Mouse (Mus musculus): ENCODE results near the gene Fads2. TPM values are rescaled to one million over a fixed set of nuclear protein-coding genes. Genes with fewer than 3 reads are reported as not detected.

The Fads2 gene
- total RNA-seq, 1 experiment, result 41.5 TPM

GRCm38 (mm10) chr19:10016151-10016550, 85.4 kb downstream of the Fads2 start:
- TF ChIP-seq MAFK (IDR thresholded peaks at IDR 0.05; ENCODE audit: insufficient read depth, low read depth, low read length) (no peak), ZC3H11A (IDR thresholded peaks at IDR 0.05; ENCODE audit: borderline replicate concordance, low read depth, low read length) (no peak), ZNF384 (IDR thresholded peaks at IDR 0.05; ENCODE audit: low read depth, low read length) (no peak), CHD2 (IDR thresholded peaks at IDR 0.05; ENCODE audit: low read depth, low read length) (no peak), HCFC1 (IDR thresholded peaks at IDR 0.05; ENCODE audit: borderline replicate concordance, insufficient read depth, low read length) (no peak)
- in situ Hi-C loops (cut with MboI; ENCODE audit: low sequenced_read_pairs in 2 of 2, unreplicated experiment in 2 of 2), result no loop called here
- H3K36me3 ChIP-seq (ENCODE audit: control insufficient read depth, insufficient read depth, low read length, poor library complexity, severe bottlenecking), result no peaks in the 10 kb centered on the region
- no peak overlapping the region for H3K27ac ChIP-seq (ENCODE audit: insufficient read depth, low read depth, low read length, poor library complexity, severe bottlenecking)
- H3K9me3 ChIP-seq (ENCODE audit: control insufficient read depth, insufficient read depth, low read depth, low read length), result no peaks in the 10 kb centered on the region
- H3K9ac ChIP-seq (ENCODE audit: insufficient read depth, low read depth, low read length, poor library complexity, severe bottlenecking), result no peak overlapping the region
- H3K4me1 ChIP-seq (ENCODE audit: control insufficient read depth in 2 of 2, insufficient read depth in 2 of 2, low read length in 2 of 2, poor library complexity in 1 of 2), result peaks cover 9 to 23% of the 10 kb centered on the region in 2 experiments; a peak in 3 of 4 replicates
- no peak overlapping the region for H3K4me3 ChIP-seq (ENCODE audit: insufficient read depth in 1 of 2, low read depth in 1 of 2, low read length in 2 of 2, poor library complexity in 1 of 2, severe bottlenecking in 1 of 2)
- DNase-seq (ENCODE audit: low read depth, low spot score), result no peak

GRCm38 (mm10) chr19:10015442-10015841, 86.1 kb downstream of the Fads2 start:
- no peak overlapping the region for H3K4me3 ChIP-seq (ENCODE audit: insufficient read depth in 1 of 2, low read depth in 1 of 2, low read length in 2 of 2, poor library complexity in 1 of 2, severe bottlenecking in 1 of 2)
- TF ChIP-seq ZC3H11A (IDR thresholded peaks at IDR 0.05; ENCODE audit: borderline replicate concordance, low read depth, low read length), result no peak
- no peak for TF ChIP-seq ZNF384 (IDR thresholded peaks at IDR 0.05; ENCODE audit: low read depth, low read length)
- no peak for TF ChIP-seq CHD2 (IDR thresholded peaks at IDR 0.05; ENCODE audit: low read depth, low read length)
- no peak for TF ChIP-seq MAFK (IDR thresholded peaks at IDR 0.05; ENCODE audit: insufficient read depth, low read depth, low read length)
- no peak for TF ChIP-seq HCFC1 (IDR thresholded peaks at IDR 0.05; ENCODE audit: borderline replicate concordance, insufficient read depth, low read length)
- in situ Hi-C loops (cut with MboI; ENCODE audit: low sequenced_read_pairs in 2 of 2, unreplicated experiment in 2 of 2), result no loop called here
- no peaks in the 10 kb centered on the region for H3K9me3 ChIP-seq (ENCODE audit: control insufficient read depth, insufficient read depth, low read depth, low read length)
- H3K4me1 ChIP-seq (ENCODE audit: control insufficient read depth in 2 of 2, insufficient read depth in 2 of 2, low read length in 2 of 2, poor library complexity in 1 of 2), result peaks cover 12 to 23% of the 10 kb centered on the region in 2 experiments; a peak in 3 of 4 replicates
- no peak overlapping the region for H3K9ac ChIP-seq (ENCODE audit: insufficient read depth, low read depth, low read length, poor library complexity, severe bottlenecking)
- no peak for DNase-seq (ENCODE audit: low read depth, low spot score)
- no peaks in the 10 kb centered on the region for H3K36me3 ChIP-seq (ENCODE audit: control insufficient read depth, insufficient read depth, low read length, poor library complexity, severe bottlenecking)
- H3K27ac ChIP-seq (ENCODE audit: insufficient read depth, low read depth, low read length, poor library complexity, severe bottlenecking), result no peak overlapping the region

GRCm38 (mm10) chr19:10014824-10015223, 86.7 kb downstream of the Fads2 start:
- Histone ChIP-seq H3K4me3 (ENCODE audit: insufficient read depth in 1 of 2, low read depth in 1 of 2, low read length in 2 of 2, poor library complexity in 1 of 2, severe bottlenecking in 1 of 2) (no peak overlapping the region), H3K4me1 (ENCODE audit: control insufficient read depth in 2 of 2, insufficient read depth in 2 of 2, low read length in 2 of 2, poor library complexity in 1 of 2) (peaks cover 13 to 23% of the 10 kb centered on the region in 2 experiments; a peak in 3 of 4 replicates), H3K36me3 (ENCODE audit: control insufficient read depth, insufficient read depth, low read length, poor library complexity, severe bottlenecking) (no peaks in the 10 kb centered on the region), H3K9ac (ENCODE audit: insufficient read depth, low read depth, low read length, poor library complexity, severe bottlenecking) (no peak overlapping the region), H3K9me3 (ENCODE audit: control insufficient read depth, insufficient read depth, low read depth, low read length) (no peaks in the 10 kb centered on the region), H3K27ac (ENCODE audit: insufficient read depth, low read depth, low read length, poor library complexity, severe bottlenecking) (no peak overlapping the region)
- TF ChIP-seq ZC3H11A (IDR thresholded peaks at IDR 0.05; ENCODE audit: borderline replicate concordance, low read depth, low read length), result no peak
- no peak for TF ChIP-seq ZNF384 (IDR thresholded peaks at IDR 0.05; ENCODE audit: low read depth, low read length)
- no peak for TF ChIP-seq CHD2 (IDR thresholded peaks at IDR 0.05; ENCODE audit: low read depth, low read length)
- no peak for TF ChIP-seq HCFC1 (IDR thresholded peaks at IDR 0.05; ENCODE audit: borderline replicate concordance, insufficient read depth, low read length)
- no peak for TF ChIP-seq MAFK (IDR thresholded peaks at IDR 0.05; ENCODE audit: insufficient read depth, low read depth, low read length)
- DNase-seq (ENCODE audit: low read depth, low spot score), result no peak
- in situ Hi-C loops (cut with MboI; ENCODE audit: low sequenced_read_pairs in 2 of 2, unreplicated experiment in 2 of 2), result no loop called here

GRCm38 (mm10) chr19:10013913-10014312, 87.6 kb downstream of the Fads2 start:
- in situ Hi-C loops (cut with MboI; ENCODE audit: low sequenced_read_pairs in 2 of 2, unreplicated experiment in 2 of 2), result no loop called here
- H3K9ac ChIP-seq (ENCODE audit: insufficient read depth, low read depth, low read length, poor library complexity, severe bottlenecking), result no peak overlapping the region
- TF ChIP-seq ZNF384 (IDR thresholded peaks at IDR 0.05; ENCODE audit: low read depth, low read length) (no peak), HCFC1 (IDR thresholded peaks at IDR 0.05; ENCODE audit: borderline replicate concordance, insufficient read depth, low read length) (no peak), CHD2 (IDR thresholded peaks at IDR 0.05; ENCODE audit: low read depth, low read length) (no peak), MAFK (IDR thresholded peaks at IDR 0.05; ENCODE audit: insufficient read depth, low read depth, low read length) (no peak), ZC3H11A (IDR thresholded peaks at IDR 0.05; ENCODE audit: borderline replicate concordance, low read depth, low read length) (no peak)
- peaks cover 18 to 23% of the 10 kb centered on the region in 2 experiments; a peak in 3 of 4 replicates for H3K4me1 ChIP-seq (ENCODE audit: control insufficient read depth in 2 of 2, insufficient read depth in 2 of 2, low read length in 2 of 2, poor library complexity in 1 of 2)
- DNase-seq (ENCODE audit: low read depth, low spot score), result no peak
- H3K27ac ChIP-seq (ENCODE audit: insufficient read depth, low read depth, low read length, poor library complexity, severe bottlenecking), result no peak overlapping the region
- H3K36me3 ChIP-seq (ENCODE audit: control insufficient read depth, insufficient read depth, low read length, poor library complexity, severe bottlenecking), result no peaks in the 10 kb centered on the region
- H3K4me3 ChIP-seq (ENCODE audit: insufficient read depth in 1 of 2, low read depth in 1 of 2, low read length in 2 of 2, poor library complexity in 1 of 2, severe bottlenecking in 1 of 2), result no peak overlapping the region
- H3K9me3 ChIP-seq (ENCODE audit: control insufficient read depth, insufficient read depth, low read depth, low read length), result no peaks in the 10 kb centered on the region
